Mouse (Mus musculus): ENCODE data around the gene Gm32742.

- TF ChIP-seq CTCF (conservative IDR thresholded peaks at IDR 0.05; ENCODE audit: insufficient read depth, insufficient read length, low read depth, low read length) = no peak
- TF ChIP-seq POLR2A (IDR thresholded peaks at IDR 0.05; ENCODE audit: low read depth, low read length) = no peak
Observed at GRCm38 (mm10) chr9:51194790-51195189, 29.5 kb upstream of the Gm32742 start.

Data from kidney, adult 2 months (tissue).